Mouse (Mus musculus) MN1 (cell line): ENCODE data around the gene Spsb4.
A peak's percentile ranks its signal among the peaks of the same experiment; 100 is the strongest.

Source experiments
- DNase-seq: peaks from one replicate; pipeline ENCODE4 v3.0.0-alpha.2; 2016; ENCODE audit warnings: low spot score

Gene Spsb4

DNA sequence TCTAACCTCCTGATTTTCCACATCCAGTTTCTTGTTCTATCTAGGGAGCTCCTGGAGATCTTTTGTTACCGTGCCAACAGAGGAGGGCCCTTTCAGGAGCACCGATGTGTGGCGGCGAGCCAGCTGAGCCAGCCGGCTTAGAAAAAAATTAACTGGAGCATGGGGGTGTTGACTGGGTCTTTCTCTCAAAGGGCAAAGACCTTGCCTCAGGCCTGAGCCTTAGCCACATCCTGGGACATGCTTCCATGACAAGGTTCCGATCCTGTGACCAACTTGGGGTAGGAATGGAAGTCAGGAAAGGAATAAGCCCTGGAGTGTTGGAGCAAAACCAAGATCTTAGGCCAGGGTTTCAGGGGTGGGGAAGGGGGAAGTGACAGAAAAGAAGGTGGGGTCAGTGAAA lies 2.9 kb downstream of the Spsb4 start:
- peak; percentile 52 for DNase-seq

DNA sequence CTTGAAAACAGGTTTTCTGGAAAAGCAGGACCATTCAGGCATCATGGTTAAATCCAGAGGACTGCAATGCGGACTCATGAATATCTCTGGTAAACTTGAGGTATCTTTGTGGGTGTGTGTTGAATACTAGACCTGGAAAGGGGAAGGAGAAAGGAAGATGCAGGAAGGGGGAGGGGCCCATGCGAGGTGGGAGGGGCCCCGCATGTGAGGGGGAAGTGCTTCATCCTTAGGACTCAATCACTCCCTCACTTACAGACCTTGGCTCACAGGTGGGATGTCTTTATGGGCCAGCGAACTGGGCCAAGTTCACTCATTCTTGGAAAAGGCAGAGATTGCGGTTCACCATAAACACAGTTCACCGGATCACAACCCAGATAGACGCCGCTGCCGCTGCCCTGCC lies 4.9 kb downstream of the Spsb4 start:
- no peak for DNase-seq

GRCm38 (mm10) chr9:97013153-97013552 lies 5.5 kb downstream of the Spsb4 start:
- peak; percentile 39 for DNase-seq

DNA sequence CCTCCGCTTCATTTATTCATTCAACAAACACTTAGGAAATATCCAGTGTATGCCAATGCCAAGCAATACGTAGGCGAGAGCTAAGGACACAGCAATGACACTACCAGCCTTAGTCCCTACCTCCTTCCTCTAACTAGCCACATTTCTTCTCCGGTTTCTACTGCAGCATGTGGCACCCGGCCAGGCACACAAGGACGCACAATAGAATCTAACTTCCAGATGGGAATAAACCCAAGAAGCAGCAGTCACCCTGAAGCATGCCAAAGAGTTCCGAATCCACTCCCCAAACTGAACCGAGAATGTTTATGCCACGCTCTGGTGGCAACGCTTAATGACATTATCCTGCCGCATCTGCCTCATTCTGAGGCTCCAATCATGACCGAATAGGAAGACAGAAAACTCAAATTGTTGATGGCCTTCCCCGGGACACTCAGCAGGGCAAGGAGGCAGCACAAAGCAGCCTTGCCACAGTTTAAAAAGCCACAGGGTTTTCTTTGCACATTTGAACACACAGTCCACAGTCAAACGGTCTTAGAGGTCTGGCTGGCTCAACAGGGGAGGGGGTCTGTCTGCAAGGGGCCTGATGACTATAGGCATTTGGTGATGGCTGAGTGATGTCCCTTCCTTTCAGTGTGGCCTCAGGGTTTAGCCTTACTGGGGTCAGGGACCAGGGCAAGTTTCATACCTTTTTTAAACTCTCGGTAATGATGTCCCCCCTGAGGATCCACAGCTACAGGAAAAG lies 7.0 kb downstream of the Spsb4 start:
- DNase-seq: peak; percentile 49

GRCm38 (mm10) chr9:97010447-97010846 lies 8.2 kb downstream of the Spsb4 start:
- DNase-seq: no peak

GRCm38 (mm10) chr9:97004726-97005125 lies 13.9 kb downstream of the Spsb4 start:
- DNase-seq: no peak

DNA sequence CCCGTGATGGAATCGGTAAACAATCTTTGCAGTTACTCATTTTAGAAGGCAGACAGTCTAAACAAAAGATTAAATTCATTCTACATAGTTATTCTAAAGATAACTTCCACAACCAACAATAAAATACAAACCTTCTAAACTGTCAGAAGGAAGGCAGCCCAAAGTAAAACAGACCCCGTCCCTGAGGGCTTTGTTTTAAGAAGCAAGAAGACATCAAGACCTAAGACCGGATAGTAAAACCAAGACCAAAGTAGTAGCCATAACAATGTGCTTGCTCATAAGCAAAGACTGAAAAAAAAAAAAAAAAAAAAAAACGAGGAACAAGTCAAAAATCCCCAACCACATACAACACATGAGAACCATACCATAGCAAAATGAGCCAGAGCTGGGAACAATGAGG lies 15.5 kb downstream of the Spsb4 start:
- DNase-seq: no peak

DNA sequence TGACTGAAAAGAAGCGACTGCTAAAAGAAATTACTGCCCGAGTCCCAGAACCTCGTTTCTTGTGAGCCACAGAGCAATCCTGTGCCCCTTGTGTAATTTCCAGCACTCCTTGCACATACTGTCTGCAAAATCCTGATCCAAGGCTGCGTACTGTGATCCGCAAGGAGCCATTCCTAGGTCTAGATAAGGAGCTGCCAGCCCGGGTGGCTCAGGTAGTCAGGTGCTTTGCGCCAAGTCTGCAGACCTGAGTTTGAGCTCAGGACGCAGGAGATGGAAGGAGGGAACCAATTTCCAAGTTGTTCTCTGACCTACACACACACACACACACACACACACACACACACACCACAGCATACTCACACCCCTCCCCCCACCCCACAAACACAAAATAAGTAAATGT lies 16.0 kb downstream of the Spsb4 start:
- DNase-seq: no peak

- no peak for DNase-seq
Measured at GRCm38 (mm10) chr9:97002025-97002424, 16.6 kb downstream of the Spsb4 start.

GRCm38 (mm10) chr9:97001458-97001857 lies 17.2 kb downstream of the Spsb4 start:
- DNase-seq: no peak

DNA sequence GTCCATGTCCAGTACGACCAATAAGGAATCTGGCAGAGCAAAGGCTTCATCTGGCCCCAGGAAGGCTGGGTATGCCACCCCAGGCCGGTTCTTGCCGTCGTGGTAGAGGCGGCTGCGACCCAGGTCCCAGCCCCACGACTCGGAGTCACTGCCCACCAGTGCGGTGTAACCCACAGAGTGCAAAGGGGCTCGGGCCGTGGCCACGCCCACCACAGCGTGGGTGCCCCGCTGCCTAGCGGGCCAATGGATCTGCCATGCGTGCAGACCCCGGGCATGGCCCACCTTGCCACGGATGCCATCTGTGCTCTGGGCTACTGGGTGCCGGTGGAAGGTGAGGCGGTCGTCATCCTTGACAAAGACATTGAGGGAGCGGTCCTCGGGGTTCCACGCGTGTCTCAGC lies 22.9 kb downstream of the Spsb4 start:
- no peak for DNase-seq

- DNase-seq: no peak
Measured at GRCm38 (mm10) chr9:96994733-96995132, 23.9 kb downstream of the Spsb4 start.

DNA sequence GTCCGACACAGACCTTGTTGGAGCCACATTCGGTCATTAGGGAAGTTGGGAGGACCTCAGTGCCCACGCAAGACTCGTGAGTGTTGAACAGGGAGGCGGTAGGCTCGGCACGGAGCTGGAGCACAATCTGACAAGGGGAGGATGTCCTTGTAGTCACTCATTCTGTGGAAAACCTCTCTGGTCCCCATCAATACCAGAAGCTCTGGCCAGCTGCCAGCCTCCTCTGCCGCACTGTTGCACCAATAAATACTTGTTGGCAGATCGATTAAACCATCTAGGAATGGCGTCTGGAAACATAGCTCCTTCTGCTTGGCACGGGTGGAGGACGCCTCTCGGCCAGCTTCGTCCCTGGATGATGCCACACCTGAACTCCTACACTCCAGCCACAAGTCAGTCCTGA lies 27.5 kb downstream of the Spsb4 start:
- DNase-seq: peak; percentile 41

- DNase-seq: no peak
Measured at GRCm38 (mm10) chr9:96989389-96989990, 29.2 kb downstream of the Spsb4 start.

- DNase-seq: peak; percentile 77
Measured at GRCm38 (mm10) chr9:96986797-96987473, 31.7 kb downstream of the Spsb4 start.

GRCm38 (mm10) chr9:96984034-96984433 lies 34.6 kb downstream of the Spsb4 start:
- no peak for DNase-seq

GRCm38 (mm10) chr9:96982940-96983339 lies 35.7 kb downstream of the Spsb4 start:
- no peak for DNase-seq

DNA sequence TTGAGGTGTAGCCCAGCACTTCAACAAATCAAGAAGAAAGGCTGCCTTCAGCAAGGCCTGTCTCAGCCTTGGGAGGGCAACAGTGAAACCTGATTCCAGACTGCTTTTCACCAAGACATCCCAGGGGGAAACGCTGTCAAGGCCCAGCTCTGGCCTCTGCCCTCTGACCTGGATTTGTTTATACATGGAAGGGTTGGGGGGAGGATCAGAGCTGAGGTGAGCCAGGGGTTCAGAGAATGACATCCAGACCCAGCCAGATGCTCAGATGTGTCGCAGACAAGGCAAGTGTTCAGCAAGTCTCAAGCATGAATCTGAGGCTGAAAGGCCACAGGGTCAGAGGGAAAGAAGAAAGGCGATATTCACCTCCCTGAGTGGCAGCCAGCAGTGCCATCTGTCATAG lies 36.3 kb downstream of the Spsb4 start:
- DNase-seq: no peak

- DNase-seq: no peak
Measured at GRCm38 (mm10) chr9:96981836-96982235, 36.8 kb downstream of the Spsb4 start.

DNA sequence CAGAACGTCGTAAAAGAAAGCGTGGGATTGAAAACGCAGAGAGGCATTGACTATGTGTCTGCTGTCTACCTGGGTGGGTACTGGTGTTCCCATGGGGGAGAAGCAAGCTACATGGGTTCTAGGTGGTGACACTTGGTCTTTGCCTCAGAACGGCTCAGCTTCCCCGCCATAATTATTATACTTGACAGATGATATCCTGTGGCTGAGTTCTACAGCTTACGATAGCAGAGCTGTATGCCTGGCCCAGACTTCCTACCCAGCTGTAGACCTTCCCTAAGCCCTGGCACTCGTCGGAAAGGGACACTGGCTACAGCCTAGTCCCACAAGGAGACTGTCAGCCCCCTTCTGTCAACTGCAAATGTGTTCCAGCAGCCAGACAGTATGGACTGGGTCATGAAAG lies 37.5 kb downstream of the Spsb4 start:
- DNase-seq: no peak

GRCm38 (mm10) chr9:96980037-96980997 lies 38.3 kb downstream of the Spsb4 start:
- DNase-seq: no peak

- DNase-seq: no peak
Measured at GRCm38 (mm10) chr9:96979417-96980030, 39.1 kb downstream of the Spsb4 start.
